Mouse (Mus musculus) heart, adult 2 months (tissue): ENCODE data around the gene Hist2h3b.

Experiments
- CTCF ChIP-seq: fragments of 200-600 bp; IDR thresholded peaks from 2 replicates; pipeline ENCODE4 v1.8.1; 2022; ENCODE audit warnings: antibody characterized with exemption, mild to moderate bottlenecking, moderate library complexity
- POLR2A ChIP-seq: fragments of 200-500 bp; IDR thresholded peaks from 2 replicates; pipeline ENCODE4 v1.6.1; 2011; ENCODE audit warnings: mild to moderate bottlenecking, low read depth, low read length, control low read depth; ENCODE audit not compliant: insufficient read depth

DNA sequence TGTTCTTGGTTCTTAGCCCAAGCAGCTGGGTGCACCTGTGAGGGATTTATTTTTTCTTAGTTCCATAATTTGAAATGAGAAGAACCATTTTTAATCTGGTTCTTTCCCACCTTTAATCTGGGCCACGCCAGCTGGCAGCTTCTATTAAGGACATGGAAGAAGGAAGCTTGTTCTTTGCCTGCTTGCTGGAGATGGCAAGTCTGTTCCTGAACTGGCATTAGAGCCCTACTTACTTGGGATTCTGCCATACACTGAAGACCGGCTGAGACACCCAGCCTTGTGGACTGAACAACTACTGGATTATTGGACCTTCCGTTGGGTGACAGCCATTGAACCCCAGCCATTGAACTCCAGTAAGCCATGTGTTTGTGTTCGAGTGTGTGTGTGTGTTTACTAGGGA is 45.7 kb upstream of the Hist2h3b start:
- TF ChIP-seq POLR2A (no peak), CTCF (no peak)
